Mouse (Mus musculus) embryonic facial prominence, embryonic 15.5 days (tissue): ENCODE results near the gene Treml2. TPM values are rescaled to one million over a fixed set of nuclear protein-coding genes. Genes with fewer than 3 reads are reported as not detected.

Source experiments
- ATAC-seq: fragments of 200-750 bp; cut with Nextera tagmentation; 2 replicates; pipeline ENCODE4 v1.8.0; 2017; ENCODE audit warnings: low read depth, moderate TSS enrichment; ENCODE audit not compliant: insufficient number of reproducible peaks, low FRiP score, low TSS enrichment
- H3K27ac ChIP-seq: fragments of 300-500 bp; sonication (generic); replicated peaks from 2 replicates; pipeline ENCODE4 v1.5.1; 2015; ENCODE audit warnings: mild to moderate bottlenecking, inconsistent platforms
- H3K27me3 ChIP-seq: fragments of 300-500 bp; sonication (generic); 2 replicates; pipeline ENCODE4 v1.6.1; 2015; ENCODE audit warnings: inconsistent platforms
- H3K36me3 ChIP-seq: fragments of 300-500 bp; sonication (generic); 2 replicates; pipeline ENCODE4 v1.6.1; 2015; ENCODE audit warnings: mild to moderate bottlenecking, inconsistent platforms
- H3K4me1 ChIP-seq: fragments of 300-500 bp; sonication (generic); 2 replicates; pipeline ENCODE4 v1.6.1; 2015; ENCODE audit warnings: inconsistent platforms
- H3K4me2 ChIP-seq: fragments of 300-500 bp; sonication (generic); replicated peaks from 2 replicates; pipeline ENCODE4 v1.6.1; 2015; ENCODE audit warnings: mild to moderate bottlenecking, inconsistent platforms
- H3K4me3 ChIP-seq: fragments of 300-500 bp; sonication (generic); replicated peaks from 2 replicates; pipeline ENCODE4 v1.5.1; 2015; ENCODE audit warnings: mild to moderate bottlenecking, inconsistent platforms
- H3K9ac ChIP-seq: fragments of 300-500 bp; sonication (generic); 2 replicates; pipeline ENCODE4 v1.6.1; 2015; ENCODE audit warnings: inconsistent platforms
- H3K9me3 ChIP-seq: fragments of 300-500 bp; sonication (generic); replicated peaks from 2 replicates; pipeline ENCODE4 v1.6.1; 2016; ENCODE audit warnings: inconsistent platforms
- WGBS: fragments of 180-500 bp; shearing (Covaris S2); methylation state at CpG from one replicate; pipeline ENCODE4 v1.1.7; 2015; 5-methylcytosine and 5-hydroxymethylcytosine counted together
- polyA plus RNA-seq: library from polyadenylated mRNA; unstranded; fragments of >200 nt; fragmentation: Nextera tagmentation; extraction: Ambion mirVana; gene quantifications from 2 replicates; pipeline ENCODE4 v1.2.1, GENCODE M21; 2015

Gene Treml2
- polyA plus RNA-seq, 1 experiment from 2014 or later = 0.13 TPM

DNA sequence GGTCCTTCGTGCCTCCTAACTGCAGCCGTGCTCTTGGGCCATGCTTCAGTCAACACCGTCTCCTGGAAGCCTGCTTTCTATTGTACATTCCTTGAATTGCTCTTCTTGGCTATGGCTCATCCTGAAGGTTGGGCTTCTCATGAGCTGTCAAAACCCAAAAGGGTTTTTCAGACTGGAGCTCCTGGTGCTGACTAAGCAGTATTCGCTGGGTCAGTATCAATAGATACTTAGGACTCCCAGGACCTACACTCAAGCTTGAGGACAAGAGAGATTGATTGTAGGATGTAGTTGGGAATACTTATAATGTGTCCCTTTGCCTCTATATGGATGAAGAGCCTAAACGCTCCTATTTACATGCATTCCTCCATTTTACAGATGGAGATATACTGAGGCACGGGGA lies 25.8 kb downstream of the Treml2 start:
- H3K9ac ChIP-seq = no peak overlapping the region
- H3K4me2 ChIP-seq = no peak overlapping the region
- H3K36me3 ChIP-seq = no peaks in the 10 kb centered on the region
- no peaks in the 10 kb centered on the region for H3K4me1 ChIP-seq
- ATAC-seq = no peak
- 90% methylated on average over 6 of the region's 6 CpGs for WGBS
- no peaks in the 10 kb centered on the region for H3K9me3 ChIP-seq
- no peak overlapping the region for H3K4me3 ChIP-seq
- no peak overlapping the region for H3K27ac ChIP-seq
- no peaks in the 10 kb centered on the region for H3K27me3 ChIP-seq

DNA sequence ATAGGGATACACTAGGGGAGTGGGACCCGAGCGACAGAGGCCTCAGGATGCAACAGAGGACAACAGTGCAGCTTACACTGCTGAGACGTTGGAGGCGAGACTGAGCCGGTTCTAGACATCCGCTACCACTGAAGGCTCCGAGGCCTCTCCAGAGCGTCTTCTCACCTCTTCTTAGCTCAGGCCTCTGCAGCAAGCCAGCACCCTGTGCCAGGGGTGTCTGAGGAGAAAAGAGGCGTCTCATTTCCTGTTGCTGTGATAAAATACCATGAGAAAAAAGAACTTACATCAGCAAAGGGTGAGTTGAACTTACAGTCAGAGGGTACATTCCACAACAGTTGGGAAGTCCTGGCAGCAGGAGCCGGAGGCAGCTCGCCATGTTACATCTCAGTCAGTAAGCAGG lies 26.3 kb downstream of the Treml2 start:
- Histone ChIP-seq H3K36me3 (no peaks in the 10 kb centered on the region), H3K27ac (no peak overlapping the region), H3K9me3 (no peaks in the 10 kb centered on the region), H3K9ac (no peak overlapping the region), H3K4me1 (no peaks in the 10 kb centered on the region), H3K27me3 (no peaks in the 10 kb centered on the region), H3K4me2 (no peak overlapping the region), H3K4me3 (no peak overlapping the region)
- ATAC-seq = no peak
- 91% methylated on average over 11 of the region's 11 CpGs for WGBS

DNA sequence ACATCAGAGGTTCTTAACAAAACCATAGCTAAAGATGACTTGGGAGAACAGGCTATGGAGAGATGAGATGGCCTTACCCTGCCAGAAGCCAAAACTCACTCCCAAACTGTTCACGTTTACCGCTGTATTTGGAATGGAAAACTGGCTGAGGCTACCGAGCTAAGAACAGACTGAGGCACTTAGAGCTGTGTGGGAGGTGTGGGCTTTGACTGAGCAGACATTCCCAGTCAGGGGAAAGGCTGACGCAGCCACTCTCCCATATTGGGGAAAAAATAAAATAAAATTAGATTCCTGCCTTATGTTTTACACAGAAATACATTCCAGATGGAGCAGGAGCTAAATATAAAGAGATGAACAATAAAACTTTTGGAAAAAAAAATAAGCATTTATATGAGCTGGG lies 27.4 kb downstream of the Treml2 start:
- H3K27me3 ChIP-seq = no peaks in the 10 kb centered on the region
- H3K4me2 ChIP-seq = no peak overlapping the region
- H3K27ac ChIP-seq = peak overlapping the region; percentile 75
- no peak overlapping the region for H3K4me3 ChIP-seq
- no peaks in the 10 kb centered on the region for H3K36me3 ChIP-seq
- no peaks in the 10 kb centered on the region for H3K4me1 ChIP-seq
- WGBS = 33% methylated on average over 4 of the region's 4 CpGs
- ATAC-seq = no peak
- H3K9me3 ChIP-seq = no peaks in the 10 kb centered on the region
- no peak overlapping the region for H3K9ac ChIP-seq

DNA sequence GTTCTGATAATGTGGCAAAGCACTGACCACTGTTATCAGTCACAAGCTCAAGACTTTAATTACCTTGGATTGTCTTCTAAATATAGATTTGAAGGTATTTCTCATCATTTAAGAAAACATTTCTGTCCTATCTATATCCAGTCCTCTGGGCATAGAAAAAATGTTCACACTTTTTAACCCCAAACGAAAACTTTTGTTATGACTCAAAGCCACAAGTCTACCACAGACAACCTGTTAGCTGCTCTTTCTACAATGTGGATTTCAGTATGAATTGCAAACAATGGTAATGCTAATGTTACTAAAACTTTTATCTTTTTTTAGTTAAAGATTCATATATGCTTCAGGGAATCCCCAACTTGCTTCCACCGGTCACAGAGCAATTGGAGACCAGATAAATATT lies 33.2 kb downstream of the Treml2 start:
- WGBS = 74% methylated on average over 2 of the region's 2 CpGs
- H3K9me3 ChIP-seq = no peaks in the 10 kb centered on the region

DNA sequence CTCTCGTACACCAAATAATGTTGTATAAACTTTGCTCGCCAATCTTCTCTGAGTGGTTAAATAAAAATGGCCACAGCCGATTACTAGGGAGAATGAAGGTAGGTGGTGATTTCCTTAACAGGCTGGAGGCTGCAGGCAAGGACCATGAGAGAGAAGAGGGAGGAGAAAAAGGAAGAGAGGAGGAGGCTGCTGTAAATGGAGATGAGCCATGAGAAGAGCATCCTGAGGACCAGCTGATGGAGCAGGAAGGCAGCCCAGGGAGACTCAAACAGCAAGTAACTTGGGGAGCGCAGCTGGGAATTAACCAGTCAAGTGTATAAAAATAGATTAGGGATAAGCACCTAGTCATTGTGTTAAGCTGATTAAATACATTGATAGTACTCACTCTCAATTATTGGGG lies 34.9 kb downstream of the Treml2 start:
- Histone ChIP-seq H3K9ac (no peak overlapping the region), H3K4me3 (no peak overlapping the region), H3K4me1 (no peaks in the 10 kb centered on the region), H3K36me3 (no peaks in the 10 kb centered on the region), H3K4me2 (no peak overlapping the region), H3K9me3 (no peaks in the 10 kb centered on the region), H3K27me3 (no peaks in the 10 kb centered on the region), H3K27ac (no peak overlapping the region)
- no peak for ATAC-seq
- 85% methylated on average over 4 of the region's 4 CpGs for WGBS

More for the DNA sequence above, 33.2 kb downstream of the Treml2 start:
- H3K4me2 ChIP-seq = no peak overlapping the region
- H3K36me3 ChIP-seq = no peaks in the 10 kb centered on the region
- H3K9ac ChIP-seq = no peak overlapping the region
- no peak overlapping the region for H3K4me3 ChIP-seq
- no peak for ATAC-seq
- H3K27ac ChIP-seq = no peak overlapping the region
- no peaks in the 10 kb centered on the region for H3K27me3 ChIP-seq
- H3K4me1 ChIP-seq = no peaks in the 10 kb centered on the region

DNA sequence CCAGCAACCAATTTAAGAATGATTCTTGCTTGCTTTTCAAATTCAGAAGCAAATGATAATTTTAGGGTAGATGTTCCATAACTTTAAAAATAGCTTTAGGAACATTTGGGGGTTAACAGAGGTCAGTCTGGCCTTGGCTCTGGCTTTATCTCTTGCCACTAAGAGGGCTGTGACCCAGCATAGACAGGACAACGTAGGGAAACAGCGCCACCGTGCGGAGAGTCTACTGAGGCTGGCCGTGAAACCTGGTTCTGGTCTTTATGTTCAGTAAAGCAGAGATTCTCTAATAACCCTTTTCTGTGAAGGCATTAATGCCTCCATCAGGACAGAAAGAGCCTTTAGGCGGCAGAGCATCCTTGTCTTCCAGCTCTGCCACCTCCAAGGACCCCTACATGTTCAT lies 37.6 kb downstream of the Treml2 start:
- no peak overlapping the region for H3K4me3 ChIP-seq
- no peak for ATAC-seq
- no peak overlapping the region for H3K4me2 ChIP-seq
- H3K9ac ChIP-seq = no peak overlapping the region
- 3% methylated on average over 6 of the region's 6 CpGs for WGBS
- H3K36me3 ChIP-seq = no peaks in the 10 kb centered on the region
- no peaks in the 10 kb centered on the region for H3K27me3 ChIP-seq
- H3K4me1 ChIP-seq = no peaks in the 10 kb centered on the region
- H3K9me3 ChIP-seq = no peaks in the 10 kb centered on the region
- H3K27ac ChIP-seq = no peak overlapping the region

DNA sequence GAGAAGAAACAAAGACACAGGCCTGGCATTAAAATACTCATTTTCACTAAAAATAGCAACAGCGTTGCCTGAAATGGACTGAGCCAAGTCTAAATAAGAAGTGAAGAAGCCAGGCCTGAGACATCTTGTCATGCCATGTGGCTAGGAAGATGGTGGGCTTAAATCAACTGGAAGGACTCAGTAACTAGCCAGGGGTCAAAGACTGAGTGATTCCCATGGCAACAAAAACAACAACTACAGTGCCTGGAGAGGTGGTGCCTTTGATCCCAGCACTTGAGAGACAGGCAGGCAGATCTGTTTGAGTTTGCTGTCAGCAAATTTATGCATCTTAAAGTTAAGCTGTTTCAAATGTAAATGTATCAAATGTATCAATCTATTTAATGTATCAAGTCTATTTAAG lies 41.0 kb downstream of the Treml2 start:
- Histone ChIP-seq H3K27me3 (no peaks in the 10 kb centered on the region), H3K27ac (no peak overlapping the region), H3K4me1 (no peaks in the 10 kb centered on the region), H3K9ac (no peak overlapping the region), H3K9me3 (no peaks in the 10 kb centered on the region), H3K4me2 (no peak overlapping the region), H3K4me3 (no peak overlapping the region), H3K36me3 (no peaks in the 10 kb centered on the region)
- no peak for ATAC-seq
- WGBS = 94% methylated on average over 1 of the region's 1 CpGs

DNA sequence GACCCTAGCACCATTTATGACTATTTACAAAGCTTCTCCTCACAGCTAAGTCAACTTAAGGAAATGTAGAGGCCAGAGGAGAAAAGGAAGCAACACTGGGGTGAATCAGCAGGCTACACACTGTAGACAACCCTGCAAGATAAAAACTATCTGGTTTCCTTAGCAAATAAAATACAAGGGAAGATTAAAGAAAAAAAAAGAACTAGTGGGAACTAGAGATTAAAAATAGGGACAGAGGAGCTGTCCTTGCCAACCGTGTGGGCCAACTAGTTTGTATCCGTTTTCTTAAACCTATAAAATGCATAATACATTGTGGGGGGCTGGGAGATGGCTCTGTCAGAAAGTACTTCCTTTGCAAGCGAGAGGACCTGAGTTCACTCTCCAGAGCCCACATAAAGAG lies 42.6 kb downstream of the Treml2 start:
- H3K9ac ChIP-seq = no peak overlapping the region
- WGBS = 67% methylated on average over 3 of the region's 3 CpGs
- H3K9me3 ChIP-seq = no peaks in the 10 kb centered on the region
- no peak overlapping the region for H3K4me3 ChIP-seq
- no peak overlapping the region for H3K27ac ChIP-seq
- H3K36me3 ChIP-seq = no peaks in the 10 kb centered on the region
- ATAC-seq = no peak
- H3K27me3 ChIP-seq = no peaks in the 10 kb centered on the region
- no peaks in the 10 kb centered on the region for H3K4me1 ChIP-seq
- H3K4me2 ChIP-seq = no peak overlapping the region

DNA sequence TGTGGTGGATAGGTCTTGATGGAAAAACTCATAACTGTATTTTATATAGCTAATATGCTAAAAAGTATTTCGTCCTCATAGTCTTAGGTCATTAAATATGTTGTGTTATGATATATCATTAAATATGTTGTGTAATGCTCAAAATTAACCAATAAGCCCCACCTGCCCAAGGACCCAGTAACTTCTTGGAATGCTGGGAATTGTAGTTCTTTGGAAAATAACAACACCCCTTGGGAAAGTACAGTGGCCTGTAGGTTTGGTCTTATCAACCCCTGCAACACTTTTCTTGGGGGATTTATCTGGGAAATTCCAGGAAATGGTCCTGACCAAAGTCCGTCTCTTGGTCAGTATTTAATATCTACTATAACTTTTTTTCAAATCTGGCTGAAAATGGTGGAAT lies 43.8 kb downstream of the Treml2 start:
- no peak for ATAC-seq
- Histone ChIP-seq H3K9me3 (no peaks in the 10 kb centered on the region), H3K4me1 (no peaks in the 10 kb centered on the region), H3K27ac (no peak overlapping the region), H3K27me3 (no peaks in the 10 kb centered on the region), H3K9ac (no peak overlapping the region), H3K4me3 (no peak overlapping the region), H3K4me2 (no peak overlapping the region), H3K36me3 (no peaks in the 10 kb centered on the region)
- WGBS = 87% methylated on average over 2 of the region's 2 CpGs

DNA sequence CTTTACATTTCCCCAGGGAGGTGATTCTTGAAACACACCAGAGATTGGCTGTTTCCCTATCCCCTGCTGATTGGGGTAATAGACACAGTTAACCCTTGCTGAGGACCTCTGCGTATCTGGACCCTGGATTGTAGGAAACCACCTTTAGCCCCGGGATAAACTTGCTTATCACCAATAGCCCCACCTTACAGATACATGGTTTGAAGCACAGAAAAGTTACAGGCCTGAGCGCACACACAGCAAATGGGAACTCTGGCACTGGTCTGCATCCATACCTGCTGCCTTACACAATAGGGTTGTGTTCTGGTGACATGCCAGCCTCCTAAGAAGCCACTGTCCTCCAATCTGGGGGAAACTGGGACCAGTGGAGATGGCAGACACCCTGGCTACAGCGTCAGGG lies 46.5 kb downstream of the Treml2 start:
- Histone ChIP-seq H3K27ac (no peak overlapping the region), H3K27me3 (no peaks in the 10 kb centered on the region), H3K36me3 (no peaks in the 10 kb centered on the region), H3K9me3 (no peaks in the 10 kb centered on the region), H3K4me3 (no peak overlapping the region), H3K9ac (no peak overlapping the region), H3K4me2 (no peak overlapping the region), H3K4me1 (no peaks in the 10 kb centered on the region)
- no peak for ATAC-seq
- 89% methylated on average over 4 of the region's 4 CpGs for WGBS

DNA sequence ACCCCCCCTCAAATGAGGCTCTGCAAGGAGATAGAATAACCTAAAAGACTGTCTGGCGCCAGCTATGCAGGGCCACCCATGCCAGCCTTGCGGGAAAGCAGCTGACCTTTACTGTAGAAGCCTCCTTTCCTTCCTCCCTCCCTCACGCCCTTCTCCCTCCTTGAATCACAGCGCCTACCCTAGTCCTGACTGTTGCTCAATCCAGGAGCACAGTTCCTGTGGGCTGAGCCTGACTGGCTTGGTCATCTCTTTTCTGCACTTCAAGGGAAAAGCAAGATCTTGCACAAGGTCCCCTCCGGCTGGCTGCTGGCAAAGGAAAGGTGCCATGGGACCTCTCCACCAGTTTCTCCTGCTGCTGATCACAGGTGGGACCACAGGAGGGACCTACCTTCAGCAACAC lies 46.9 kb downstream of the Treml2 start, which contains the start of gene Trem2:
Gene Trem2, plus strand, starts transcription at position 171 of the 400 bp plus-strand sequence.
- Histone ChIP-seq H3K9me3 (no peaks in the 10 kb centered on the region), H3K4me1 (no peaks in the 10 kb centered on the region), H3K36me3 (no peaks in the 10 kb centered on the region), H3K4me3 (no peak within 1 kb of the TSS), H3K27ac (no peak within 1 kb of the TSS), H3K9ac (no peak within 1 kb of the TSS), H3K27me3 (no peaks in the 10 kb centered on the region), H3K4me2 (no peak within 1 kb of the TSS)
- ATAC-seq = no peak
- WGBS = 73% methylated on average over 5 of the region's 5 CpGs

DNA sequence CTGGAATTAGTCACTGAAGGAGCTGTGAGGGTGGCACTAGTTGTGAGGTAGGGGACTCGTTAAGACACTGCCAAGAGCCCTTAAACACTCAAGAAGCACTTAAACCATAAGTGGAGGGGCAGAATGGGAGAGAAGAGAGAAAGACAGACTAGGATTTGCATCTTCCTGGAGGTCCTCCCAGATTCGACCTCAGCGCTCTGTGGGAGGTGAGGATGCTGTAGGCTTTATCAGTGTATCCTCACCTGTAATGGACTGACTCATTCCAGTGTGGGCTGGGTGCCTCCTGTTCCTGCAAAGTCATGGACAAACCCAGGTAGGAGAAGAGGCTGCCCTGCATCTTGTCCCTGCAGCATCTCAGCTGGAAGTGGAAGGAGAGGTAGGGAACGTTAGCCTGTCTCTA lies 47.5 kb downstream of the Treml2 start:
- H3K4me1 ChIP-seq = no peaks in the 10 kb centered on the region
- H3K9me3 ChIP-seq = no peaks in the 10 kb centered on the region
- no peak overlapping the region for H3K4me3 ChIP-seq
- no peak overlapping the region for H3K27ac ChIP-seq
- ATAC-seq = no peak
- H3K36me3 ChIP-seq = no peaks in the 10 kb centered on the region
- H3K27me3 ChIP-seq = no peaks in the 10 kb centered on the region
- no peak overlapping the region for H3K4me2 ChIP-seq
- H3K9ac ChIP-seq = no peak overlapping the region
- 64% methylated on average over 4 of the region's 4 CpGs for WGBS
